Mouse (Mus musculus) heart, embryonic 11.5 days (tissue): ENCODE data around the gene Rnf212b. TPM values are rescaled to one million over a fixed set of nuclear protein-coding genes. Genes with fewer than 3 reads are reported as not detected.

Experiments
- ATAC-seq: fragments of 200-750 bp; cut with Nextera tagmentation; replicated peaks from 2 replicates; pipeline ENCODE4 v1.8.0; 2017; ENCODE audit warnings: moderate library complexity; ENCODE audit not compliant: insufficient number of reproducible peaks, low FRiP score, low TSS enrichment
- H3K27ac ChIP-seq: fragments of 300-500 bp; sonication (generic); 2 replicates; pipeline ENCODE4 v1.5.1; 2014; ENCODE audit warnings: mild to moderate bottlenecking, low read depth, low read length
- H3K27me3 ChIP-seq: fragments of 300-500 bp; sonication (generic); 2 replicates; pipeline ENCODE4 v1.6.1; 2014; ENCODE audit warnings: mild to moderate bottlenecking, low read length, mixed read lengths; ENCODE audit not compliant: control insufficient read depth, insufficient read depth
- H3K36me3 ChIP-seq: fragments of 300-500 bp; sonication (generic); 2 replicates; pipeline ENCODE4 v1.6.1; 2014; ENCODE audit warnings: mild to moderate bottlenecking, low read length, moderate library complexity, mixed read lengths; ENCODE audit not compliant: control insufficient read depth, insufficient read depth
- H3K4me1 ChIP-seq: fragments of 300-500 bp; sonication (generic); 2 replicates; pipeline ENCODE4 v1.6.1; 2014; ENCODE audit warnings: low read length; ENCODE audit not compliant: control insufficient read depth, insufficient read depth
- H3K4me2 ChIP-seq: fragments of 300-500 bp; sonication (generic); 2 replicates; pipeline ENCODE4 v1.6.1; 2014; ENCODE audit warnings: mild to moderate bottlenecking, moderate library complexity
- H3K4me3 ChIP-seq: fragments of 300-500 bp; sonication (generic); 2 replicates; pipeline ENCODE4 v1.5.1; 2014; ENCODE audit warnings: low read depth, low read length
- H3K9ac ChIP-seq: fragments of 300-500 bp; sonication (generic); 2 replicates; pipeline ENCODE4 v1.6.1; 2014; ENCODE audit warnings: mild to moderate bottlenecking, low read depth, low read length, moderate library complexity
- H3K9me3 ChIP-seq: fragments of 300-500 bp; sonication (generic); replicated peaks from 2 replicates; pipeline ENCODE4 v1.6.1; 2016; ENCODE audit warnings: low read length; ENCODE audit not compliant: control insufficient read depth
- WGBS: fragments of 180-500 bp; shearing (Covaris S2); extraction: QIAGEN DNeasy Blood & Tissue Kit; methylation state at CpG from one replicate; pipeline ENCODE4 v1.1.7; 2014; ENCODE audit not compliant: insufficient replicate concordance; 5-methylcytosine and 5-hydroxymethylcytosine counted together
- polyA plus RNA-seq: library from polyadenylated mRNA; unstranded; fragments of >200 nt; fragmentation: Nextera tagmentation; extraction: Ambion mirVana; gene quantifications from 2 replicates; pipeline ENCODE4 v1.2.1, GENCODE M21; 2014

Gene Rnf212b
- polyA plus RNA-seq, 1 experiment from 2014 or later: not detected

DNA sequence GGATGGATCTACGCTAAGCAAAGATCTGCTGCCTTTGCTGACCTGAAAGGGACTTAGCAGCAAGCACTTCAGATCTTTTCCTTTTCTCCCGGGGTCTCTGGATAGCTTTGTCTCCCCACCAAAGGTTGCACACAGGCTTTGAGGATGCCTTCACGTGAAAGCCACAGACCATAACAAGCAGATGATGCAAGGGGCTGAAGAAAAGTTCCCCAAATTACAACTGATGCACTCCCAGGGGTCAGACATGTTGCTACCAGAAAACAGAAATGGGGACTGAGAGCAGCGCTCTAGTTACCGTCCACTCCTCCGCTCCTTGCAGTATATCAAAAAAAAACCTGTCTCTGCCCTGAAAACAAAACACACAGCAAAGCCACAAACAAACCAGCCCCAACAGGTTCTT, 21.8 kb upstream of the Rnf212b start:
- Histone ChIP-seq H3K4me3 (no peak overlapping the region), H3K36me3 (no peaks in the 10 kb centered on the region), H3K27ac (no peak overlapping the region), H3K9ac (no peak overlapping the region), H3K9me3 (0 out of 2 replicates have a peak, but pooled peaks cover 2% of the 10 kb centered on the region), H3K4me1 (no peaks in the 10 kb centered on the region), H3K4me2 (no peak overlapping the region), H3K27me3 (no peaks in the 10 kb centered on the region)
- WGBS: 76% methylated on average over 6 of the region's 6 CpGs
- no peak for ATAC-seq

GRCm38 (mm10) chr14:54793351-54793750, 20.6 kb upstream of the Rnf212b start:
- no peaks in the 10 kb centered on the region for H3K4me1 ChIP-seq
- no peaks in the 10 kb centered on the region for H3K27me3 ChIP-seq
- no peak overlapping the region for H3K27ac ChIP-seq
- no peak overlapping the region for H3K9ac ChIP-seq
- no peak overlapping the region for H3K4me2 ChIP-seq
- no peak for ATAC-seq
- WGBS: 55% methylated on average over 1 of the region's 1 CpGs
- no peaks in the 10 kb centered on the region for H3K36me3 ChIP-seq
- H3K4me3 ChIP-seq: no peak overlapping the region
- no peaks in the 10 kb centered on the region for H3K9me3 ChIP-seq

GRCm38 (mm10) chr14:54793894-54794830, 19.8 kb upstream of the Rnf212b start:
- no peak for ATAC-seq
- Histone ChIP-seq H3K4me3 (no peak overlapping the region), H3K36me3 (no peaks in the 10 kb centered on the region), H3K27ac (no peak overlapping the region), H3K9ac (no peak overlapping the region), H3K4me1 (no peaks in the 10 kb centered on the region), H3K27me3 (no peaks in the 10 kb centered on the region), H3K9me3 (no peaks in the 10 kb centered on the region), H3K4me2 (no peak overlapping the region)
- 68% methylated on average over 8 of the region's 8 CpGs for WGBS

- Histone ChIP-seq H3K36me3 (no peaks in the 10 kb centered on the region), H3K9ac (no peak overlapping the region), H3K4me1 (no peaks in the 10 kb centered on the region), H3K4me2 (no peak overlapping the region), H3K27ac (no peak overlapping the region), H3K9me3 (no peaks in the 10 kb centered on the region), H3K4me3 (no peak overlapping the region), H3K27me3 (no peaks in the 10 kb centered on the region)
- ATAC-seq: no peak
- WGBS: 78% methylated on average over 1 of the region's 1 CpGs
Measured at GRCm38 (mm10) chr14:54795901-54796300, 18.0 kb upstream of the Rnf212b start.

GRCm38 (mm10) chr14:54796760-54797159, 17.2 kb upstream of the Rnf212b start:
- H3K36me3 ChIP-seq: no peaks in the 10 kb centered on the region
- H3K9ac ChIP-seq: no peak overlapping the region
- WGBS: 90% methylated on average over 15 of the region's 15 CpGs
- H3K9me3 ChIP-seq: no peaks in the 10 kb centered on the region
- H3K4me1 ChIP-seq: no peaks in the 10 kb centered on the region
- H3K27ac ChIP-seq: no peak overlapping the region
- ATAC-seq: no peak
- no peak overlapping the region for H3K4me3 ChIP-seq
- H3K27me3 ChIP-seq: no peaks in the 10 kb centered on the region; the same call in 1 of the 2 replicates
- H3K4me2 ChIP-seq: no peak overlapping the region

DNA sequence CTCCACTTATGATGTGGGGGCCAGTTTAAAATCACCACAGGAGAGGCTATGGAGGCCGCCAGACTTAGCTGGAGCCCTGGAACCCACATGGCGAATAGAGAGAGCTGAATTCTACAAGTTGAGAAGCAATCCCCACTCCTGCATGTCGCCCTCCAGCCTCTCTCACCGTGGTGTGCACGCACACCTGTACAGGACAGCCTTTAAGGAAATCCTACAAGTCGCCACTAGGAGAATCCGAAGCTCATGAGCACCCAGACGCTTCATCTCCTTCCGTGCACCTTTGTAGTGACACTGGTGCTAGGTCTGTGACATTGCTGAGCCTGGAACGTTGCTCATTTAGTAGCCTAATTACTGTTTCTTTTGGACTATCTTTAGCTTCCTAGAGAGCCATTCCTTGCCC, 14.3 kb upstream of the Rnf212b start:
- no peak for ATAC-seq
- WGBS: 44% methylated on average over 10 of the region's 10 CpGs
- H3K9ac ChIP-seq: no peak overlapping the region
- no peaks in the 10 kb centered on the region; the same call in 1 of the 2 replicates for H3K27me3 ChIP-seq
- no peaks in the 10 kb centered on the region for H3K4me1 ChIP-seq
- no peaks in the 10 kb centered on the region for H3K9me3 ChIP-seq
- no peaks in the 10 kb centered on the region for H3K36me3 ChIP-seq
- no peak overlapping the region for H3K4me3 ChIP-seq
- no peak overlapping the region for H3K27ac ChIP-seq
- no peak overlapping the region for H3K4me2 ChIP-seq

- Histone ChIP-seq H3K4me2 (no peak overlapping the region), H3K9me3 (no peaks in the 10 kb centered on the region), H3K36me3 (no peaks in the 10 kb centered on the region), H3K9ac (no peak overlapping the region), H3K4me3 (no peak overlapping the region), H3K27ac (no peak overlapping the region), H3K27me3 (no peaks in the 10 kb centered on the region; the same call in 1 of the 2 replicates), H3K4me1 (no peaks in the 10 kb centered on the region)
- 68% methylated on average over 4 of the region's 4 CpGs for WGBS
- no peak for ATAC-seq
Measured at GRCm38 (mm10) chr14:54802428-54802827, 11.5 kb upstream of the Rnf212b start.

- WGBS: 67% methylated on average over 4 of the region's 4 CpGs
- no peak for ATAC-seq
- Histone ChIP-seq H3K4me2 (no peak overlapping the region), H3K36me3 (no peaks in the 10 kb centered on the region), H3K4me1 (peaks cover 7% of the 10 kb centered on the region; the same call in 1 of the 2 replicates), H3K27ac (no peak overlapping the region), H3K9me3 (no peaks in the 10 kb centered on the region), H3K27me3 (no peaks in the 10 kb centered on the region; the same call in 1 of the 2 replicates), H3K4me3 (no peak overlapping the region), H3K9ac (no peak overlapping the region)
Measured at GRCm38 (mm10) chr14:54806124-54806523, 7.8 kb upstream of the Rnf212b start.
